ENCODE assay signal across 10 mouse cellular contexts in the genomic region with DNA sequence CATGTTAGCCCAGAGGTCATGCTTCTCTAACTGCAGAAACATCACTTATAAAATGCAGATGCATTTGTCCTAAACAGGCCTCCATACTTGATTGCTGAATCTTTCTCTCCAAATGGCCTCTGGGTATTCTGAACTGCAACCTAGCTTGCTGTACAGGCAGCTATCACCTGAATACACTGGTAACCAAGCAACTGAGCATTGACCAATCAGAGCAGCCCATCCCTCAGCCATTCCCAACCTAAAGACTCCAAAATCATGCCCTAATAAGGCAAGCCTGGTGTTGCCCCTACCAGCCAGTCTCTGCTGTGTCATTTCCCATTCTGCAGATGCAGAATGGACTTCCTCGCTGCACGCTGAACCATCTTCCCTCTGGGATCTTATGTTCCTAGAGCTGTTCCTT.
A peak's percentile ranks its signal among the peaks of the same experiment; 100 is the strongest.
DNase-seq lines count a peak whose midpoint lies in the region; ATAC-seq lines count a peak whose summit lies in the region.
"Had no signal": no experiment of that assay in that cellular context is flagged by ENCODE, and none has a peak within 500 bp of the region (broad histone marks: within the 10 kb centered on the region; RNA-seq: fewer than 3 reads in every experiment).

No protein-coding gene starts in this region.

- H3K9ac ChIP-seq in forebrain, embryonic 13.5 days, result no peak overlapping the region
- H3K9ac ChIP-seq in hindbrain, embryonic 15.5 days, result no peak overlapping the region
- no peak overlapping the region for H3K9ac ChIP-seq in midbrain, embryonic 16.5 days (ENCODE audit: low read depth, low read length)

- no peak overlapping the region for H3K4me3 ChIP-seq in forebrain, embryonic 13.5 days
- H3K4me3 ChIP-seq in forebrain, embryonic 10.5 days, result no peak overlapping the region
- no peak overlapping the region for H3K4me3 ChIP-seq in hindbrain, embryonic 15.5 days
- H3K4me3 ChIP-seq in midbrain, embryonic 16.5 days (ENCODE audit: low read depth, low read length), result no peak overlapping the region
- H3K4me3 ChIP-seq: megakaryocyte, embryonic 14.5 days had no signal

- no peaks in the 10 kb centered on the region for H3K36me3 ChIP-seq in forebrain, embryonic 13.5 days (ENCODE audit: poor library complexity, severe bottlenecking)
- H3K36me3 ChIP-seq in forebrain, embryonic 10.5 days (replicated peaks), result no peaks in the 10 kb centered on the region
- no peaks in the 10 kb centered on the region for H3K36me3 ChIP-seq in hindbrain, embryonic 15.5 days
- no peaks in the 10 kb centered on the region for H3K36me3 ChIP-seq in midbrain, embryonic 16.5 days (ENCODE audit: control insufficient read depth, insufficient read depth, low read length)

- peaks cover 13% of the 10 kb centered on the region for H3K4me1 ChIP-seq in forebrain, embryonic 13.5 days
- H3K4me1 ChIP-seq in forebrain, embryonic 10.5 days, result no peaks in the 10 kb centered on the region
- H3K4me1 ChIP-seq in hindbrain, embryonic 15.5 days (replicated peaks), result peaks cover 28% of the 10 kb centered on the region; the same call in 1 of the 2 replicates
- peaks cover 42% of the 10 kb centered on the region for H3K4me1 ChIP-seq in midbrain, embryonic 16.5 days (ENCODE audit: control insufficient read depth, insufficient read depth, low read length)

- no peaks in the 10 kb centered on the region for H3K27me3 ChIP-seq in forebrain, embryonic 13.5 days
- H3K27me3 ChIP-seq in forebrain, embryonic 10.5 days (ENCODE audit: poor library complexity, severe bottlenecking), result no peaks in the 10 kb centered on the region
- H3K27me3 ChIP-seq in hindbrain, embryonic 15.5 days, result no peaks in the 10 kb centered on the region
- no peaks in the 10 kb centered on the region for H3K27me3 ChIP-seq in midbrain, embryonic 16.5 days (ENCODE audit: control insufficient read depth, insufficient read depth, low read depth, low read length)
- H3K27me3 ChIP-seq: megakaryocyte, embryonic 14.5 days had no signal

- peak; percentile 59 for ATAC-seq in forebrain, embryonic 13.5 days
- peak; percentile 94 for ATAC-seq in hindbrain, embryonic 15.5 days (ENCODE audit: low FRiP score, low read depth)
- peak; percentile 94 for ATAC-seq in midbrain, embryonic 16.5 days

- WGBS in forebrain, embryonic 13.5 days, result 87% methylated on average over 2 of the region's 2 CpGs
- 88% methylated on average over 2 of the region's 2 CpGs for WGBS in forebrain, embryonic 10.5 days
- 64% methylated on average over 2 of the region's 2 CpGs for WGBS in hindbrain, embryonic 15.5 days
- 61% methylated on average over 2 of the region's 2 CpGs for WGBS in midbrain, embryonic 16.5 days

- no peaks in the 10 kb centered on the region for H3K9me3 ChIP-seq in forebrain, embryonic 13.5 days (replicated peaks)
- no peaks in the 10 kb centered on the region for H3K9me3 ChIP-seq in forebrain, embryonic 10.5 days
- no peaks in the 10 kb centered on the region for H3K9me3 ChIP-seq in hindbrain, embryonic 15.5 days
- no peaks in the 10 kb centered on the region for H3K9me3 ChIP-seq in midbrain, embryonic 16.5 days (replicated peaks; ENCODE audit: control insufficient read depth, low read length, poor library complexity, severe bottlenecking)
- H3K9me3 ChIP-seq: megakaryocyte, embryonic 14.5 days had no signal

- no peak overlapping the region for H3K27ac ChIP-seq in forebrain, embryonic 13.5 days
- H3K27ac ChIP-seq in forebrain, embryonic 10.5 days, result no peak overlapping the region
- peak overlapping the region; percentile 82 for H3K27ac ChIP-seq in hindbrain, embryonic 15.5 days (replicated peaks)
- H3K27ac ChIP-seq in midbrain, embryonic 16.5 days (ENCODE audit: low read length), result peak overlapping the region; percentile 89

- no peak overlapping the region for H3K4me2 ChIP-seq in forebrain, embryonic 13.5 days
- no peak overlapping the region for H3K4me2 ChIP-seq in hindbrain, embryonic 15.5 days
- H3K4me2 ChIP-seq in midbrain, embryonic 16.5 days (ENCODE audit: low read length), result no peak overlapping the region

- DNase-seq in forebrain, embryonic 10.5 days (ENCODE audit: extremely low spot score, low spot score), result no peak
- DNase-seq in embryo, embryonic 10.5 days (ENCODE audit: low spot score), result peak; percentile 29
- DNase-seq in thymus, postnatal 14 days, result no peak
- no peak for DNase-seq in gastrocnemius, adult 18-20 months (ENCODE audit: low spot score)
- DNase-seq in gastrocnemius, postnatal 10 days, result no peak
- DNase-seq: adrenal gland, postnatal 10 days had no signal

Comparison
In these comparisons a context has a peak if more than half of its experiments do, and no peak if none do; other contexts are left out.
1. H3K27ac ChIP-seq: peak in hindbrain, embryonic 15.5 days (single experiment) and midbrain, embryonic 16.5 days (single experiment); none in forebrain, embryonic 13.5 days (single experiment) and forebrain, embryonic 10.5 days (single experiment).
2. Peak in every context shown above with its lines, with median percentiles within 50 percentile points of each other: ATAC-seq.